Comparison of ENCODE assay signal across 13 mouse cellular contexts in genomic region chr8:92115479-92116267, GRCm38 (mm10).
DNase-seq lines count a peak whose midpoint lies in the region; ATAC-seq and TF ChIP-seq lines count a peak whose summit lies in the region.
"Had no signal": no experiment of that assay in that cellular context is flagged by ENCODE, and none has a peak within 500 bp of the region (broad histone marks: within the 10 kb centered on the region; RNA-seq: fewer than 3 reads in every experiment).

No protein-coding gene starts in this region.

- H3K9me3 ChIP-seq in ES-Bruce4 (replicated peaks; ENCODE audit: control insufficient read depth, insufficient read depth, low read length, poor library complexity, severe bottlenecking), result no peaks in the 10 kb centered on the region
- no peaks in the 10 kb centered on the region for H3K9me3 ChIP-seq in embryonic facial prominence, embryonic 13.5 days

- TF ChIP-seq CTCF in layer of hippocampus, adult 2 months (conservative IDR thresholded peaks at IDR 0.05), result peak; percentile 61
- peak; percentile 39 for TF ChIP-seq CTCF in ES-Bruce4 (IDR thresholded peaks at IDR 0.05; ENCODE audit: low read depth, low read length)

- no peaks in the 10 kb centered on the region for H3K27me3 ChIP-seq in ES-Bruce4 (ENCODE audit: control insufficient read depth, insufficient read depth, low read length, poor library complexity, severe bottlenecking)
- H3K27me3 ChIP-seq in embryonic facial prominence, embryonic 13.5 days, result no peaks in the 10 kb centered on the region; the same call in none of the 2 replicates

- 67% methylated on average over 15 of the region's 15 CpGs for WGBS in embryonic facial prominence, embryonic 13.5 days

- no peak for TF ChIP-seq EP300 in ES-Bruce4 (IDR thresholded peaks at IDR 0.05; ENCODE audit: insufficient read depth, low read depth, low read length)

- no peak overlapping the region for H3K4me3 ChIP-seq in layer of hippocampus, adult 2 months
- H3K4me3 ChIP-seq in ES-Bruce4 (ENCODE audit: low read depth, low read length), result no peak overlapping the region
- H3K4me3 ChIP-seq in embryonic facial prominence, embryonic 13.5 days, result no peak overlapping the region

- no peak for ATAC-seq in embryonic facial prominence, embryonic 13.5 days (ENCODE audit: insufficient number of reproducible peaks, insufficient read depth, low FRiP score, low TSS enrichment, low read depth)

- peaks cover 2% of the 10 kb centered on the region for H3K4me1 ChIP-seq in ES-Bruce4 (ENCODE audit: control insufficient read depth, insufficient read depth, low read length)
- H3K4me1 ChIP-seq in embryonic facial prominence, embryonic 13.5 days, result peaks cover 21% of the 10 kb centered on the region

- no peak overlapping the region for H3K9ac ChIP-seq in ES-Bruce4 (ENCODE audit: low read depth, poor library complexity, severe bottlenecking)
- no peak overlapping the region for H3K9ac ChIP-seq in embryonic facial prominence, embryonic 13.5 days

- DNase-seq in layer of hippocampus, adult 2 months (ENCODE audit: low spot score in 2 of 2), result no peak
- DNase-seq in layer of hippocampus, adult 9-10 months (ENCODE audit: low spot score), result no peak
- DNase-seq in 3T3-L1 (ENCODE audit: low read depth, low spot score), result peak; percentile 56
- DNase-seq in adrenal gland, postnatal 4 days (ENCODE audit: low spot score in 2 of 2), result no peak
- DNase-seq in frontal cortex, postnatal 10 days (ENCODE audit: low spot score in 2 of 2), result no peak
- DNase-seq: adrenal gland, postnatal 25 days; gastrocnemius, postnatal 25 days; heart, postnatal 10 days; kidney, adult 11 months had no signal

- H3K36me3 ChIP-seq in ES-Bruce4 (ENCODE audit: control insufficient read depth, insufficient read depth, low read length, poor library complexity, severe bottlenecking), result no peaks in the 10 kb centered on the region
- H3K36me3 ChIP-seq in embryonic facial prominence, embryonic 13.5 days, result no peaks in the 10 kb centered on the region
- H3K36me3 ChIP-seq: G1E had no signal

- no peak for TF ChIP-seq POLR2A in ES-Bruce4 (IDR thresholded peaks at IDR 0.05; ENCODE audit: insufficient read depth, low read length)

- H3K4me2 ChIP-seq in embryonic facial prominence, embryonic 13.5 days, result no peak overlapping the region

- H3K27ac ChIP-seq in layer of hippocampus, adult 2 months, result no peak overlapping the region
- no peak overlapping the region for H3K27ac ChIP-seq in ES-Bruce4 (ENCODE audit: insufficient read depth, low read length)
- peak overlapping the region; percentile 58 for H3K27ac ChIP-seq in embryonic facial prominence, embryonic 13.5 days
- H3K27ac ChIP-seq: macrophage had no signal
